Mouse (Mus musculus): ENCODE data around the gene Trpc4.

Gene Trpc4

DNA sequence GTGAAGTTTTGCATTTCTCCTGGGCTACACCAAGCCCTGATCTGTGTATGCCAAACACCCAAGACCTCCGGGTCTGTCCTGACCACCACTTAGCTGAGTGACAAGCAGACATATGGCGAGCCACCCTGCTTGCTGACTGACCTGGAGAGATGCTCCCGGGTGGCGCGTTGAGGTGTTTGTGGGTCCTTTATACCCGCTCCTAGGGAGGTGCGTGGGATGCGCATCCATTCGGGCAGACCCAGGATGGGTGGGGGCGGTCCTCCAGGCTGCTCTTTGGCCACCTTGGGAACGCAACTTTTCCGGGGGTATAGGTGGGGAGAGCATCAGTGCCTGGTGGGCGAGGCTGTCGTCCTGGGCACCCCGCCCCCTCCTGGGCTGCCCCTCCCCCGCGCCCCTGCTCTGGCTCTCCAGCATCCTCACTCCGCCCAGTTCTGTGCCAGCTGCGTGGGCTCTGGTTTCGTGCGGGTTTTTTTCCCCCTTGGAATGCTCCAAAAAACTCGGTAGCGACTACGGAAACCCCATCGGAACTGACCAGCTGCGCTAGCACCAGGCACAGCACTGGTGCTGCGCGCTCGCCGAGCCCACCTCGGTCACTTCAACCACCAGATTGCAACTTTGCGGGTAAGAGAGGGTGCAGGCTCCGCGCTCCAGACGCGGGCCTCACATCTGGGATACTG is at the start of gene Trpc4:
Gene Trpc4, plus strand, starts transcription at position 397 of the 677 bp plus-strand sequence.
- peak; percentile 14 for DNase-seq

DNA sequence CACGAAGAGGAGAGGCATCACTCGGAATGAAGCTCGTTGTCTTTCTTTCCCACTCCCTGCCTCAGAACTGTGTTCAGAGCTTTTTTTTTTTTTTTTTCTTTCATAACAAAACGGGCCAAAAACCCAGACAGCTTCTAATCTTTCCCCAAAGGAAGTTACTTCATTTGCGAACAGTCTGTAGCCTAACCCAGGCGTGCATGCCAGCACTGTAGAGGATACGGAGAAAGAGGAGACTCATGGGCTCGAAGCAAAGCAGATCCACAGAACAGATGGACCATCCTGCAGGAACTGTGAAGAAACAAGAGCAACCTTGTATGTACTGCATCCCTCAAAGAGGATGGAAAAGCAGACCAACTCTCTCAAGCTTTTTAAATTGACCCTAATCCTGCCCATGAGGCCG is 44.3 kb upstream of the Trpc4 start:
- peak; percentile 8 for DNase-seq

DNA sequence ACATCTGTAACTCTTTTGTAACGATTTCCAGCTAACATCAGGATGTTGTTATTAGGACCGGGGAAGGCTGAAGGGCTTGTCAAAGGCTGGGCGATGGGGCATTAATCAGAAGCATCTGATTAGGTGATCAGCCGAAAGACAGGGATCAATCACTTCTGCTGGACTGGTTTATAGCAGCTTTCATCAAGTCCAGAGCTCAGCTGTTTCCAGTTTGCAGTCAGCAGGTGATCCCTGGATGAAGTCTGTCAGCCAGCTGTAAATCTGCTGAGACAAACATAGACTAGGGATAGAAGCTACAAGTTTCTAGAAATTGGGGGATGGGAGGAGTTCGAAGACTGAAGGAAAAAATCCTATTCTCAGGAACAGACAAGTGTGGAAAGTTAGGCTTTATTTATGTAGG is 20.5 kb upstream of the Trpc4 start:
- DNase-seq: no peak

DNA sequence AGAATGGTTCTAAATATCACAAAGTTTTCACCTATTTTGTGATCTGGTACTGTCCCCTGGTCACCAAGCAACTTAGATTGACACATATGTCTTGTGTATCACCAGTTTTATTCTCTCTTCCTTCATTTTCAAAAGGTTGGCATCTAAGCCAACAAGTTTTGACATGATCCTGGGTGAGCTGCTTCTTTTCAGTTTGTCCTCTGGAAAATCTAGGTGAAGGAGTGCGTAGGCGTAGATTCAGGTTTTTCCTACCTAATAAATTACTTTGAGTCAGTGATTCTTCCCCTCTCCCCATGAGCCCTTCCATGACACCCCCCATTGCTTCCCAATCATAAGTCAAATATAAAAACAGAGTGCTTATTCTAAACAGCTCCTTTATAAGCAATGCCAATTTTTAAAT is 14.5 kb upstream of the Trpc4 start:
- no peak for DNase-seq

DNA sequence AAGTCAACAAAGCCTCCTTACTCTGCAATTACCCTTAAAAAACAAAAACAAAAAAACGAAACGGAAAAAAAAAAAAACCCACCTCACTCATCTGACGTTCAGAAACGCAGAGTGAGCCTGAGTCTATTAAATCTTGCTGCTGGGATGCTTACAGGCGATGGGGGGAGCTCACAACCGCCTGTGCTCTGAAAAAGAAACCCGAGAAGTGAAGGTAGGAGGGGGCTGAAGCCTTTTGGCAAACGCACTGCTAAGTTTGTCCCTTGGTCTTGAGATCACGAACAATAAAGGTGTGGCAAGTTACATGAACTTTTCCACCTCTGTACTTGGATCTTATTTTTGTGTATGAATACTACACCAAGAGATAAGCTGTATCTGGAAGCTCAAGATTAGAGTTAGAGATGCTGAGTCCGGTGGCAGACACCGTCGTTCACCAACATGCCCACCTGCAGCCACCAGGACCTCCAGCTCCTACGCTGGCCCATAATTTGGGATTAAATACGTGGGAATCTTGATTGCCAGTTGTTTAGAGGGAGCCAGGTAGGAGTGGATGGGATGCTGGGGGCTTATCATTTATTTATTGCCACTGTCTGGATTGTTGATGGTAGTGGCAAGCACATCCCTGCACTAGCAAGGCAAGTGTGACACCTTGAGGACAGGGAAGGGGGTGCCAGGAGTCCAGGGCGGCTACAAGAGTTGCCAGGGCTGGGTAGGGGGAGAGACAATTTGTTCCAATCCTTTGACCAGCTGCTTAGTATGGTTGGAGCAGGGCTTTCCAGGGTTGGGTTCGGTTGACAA is 794 bp upstream of the Trpc4 start:
- peak; percentile 38 for DNase-seq

DNA sequence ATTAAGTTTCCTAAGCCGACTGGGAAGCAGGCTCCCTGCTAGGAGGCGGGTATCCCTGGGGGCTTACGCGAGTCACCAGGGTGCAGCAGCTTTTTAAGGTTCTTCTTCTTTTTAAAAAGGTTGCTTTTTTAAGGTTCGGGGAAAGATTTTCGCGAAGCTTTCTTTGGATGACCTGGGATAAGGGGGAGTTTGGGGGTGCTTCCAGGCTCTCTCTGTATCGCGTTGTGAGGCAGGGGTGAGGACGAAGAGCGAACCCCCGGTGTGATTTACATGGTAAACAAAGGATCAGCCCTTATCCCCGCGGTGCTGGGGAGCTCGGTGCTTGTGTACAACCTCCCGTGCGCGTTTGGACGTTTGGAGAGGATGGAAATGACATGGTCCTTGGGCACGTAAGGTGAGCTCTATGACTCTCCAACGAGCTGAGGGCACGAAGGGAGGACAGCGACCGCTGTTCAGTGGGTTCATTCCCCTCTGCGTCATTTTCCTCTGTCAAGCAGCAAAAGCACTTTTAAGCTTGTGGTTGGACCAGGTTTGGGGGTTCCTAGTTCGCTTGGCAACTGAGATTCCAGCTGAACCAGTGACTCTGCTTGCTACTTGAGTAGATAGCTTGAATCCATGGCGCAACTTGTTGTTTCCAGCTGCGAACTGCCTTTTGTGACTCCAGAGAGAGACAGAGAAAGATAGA is 623 bp downstream of the Trpc4 start:
- DNase-seq: peak; percentile 6

DNA sequence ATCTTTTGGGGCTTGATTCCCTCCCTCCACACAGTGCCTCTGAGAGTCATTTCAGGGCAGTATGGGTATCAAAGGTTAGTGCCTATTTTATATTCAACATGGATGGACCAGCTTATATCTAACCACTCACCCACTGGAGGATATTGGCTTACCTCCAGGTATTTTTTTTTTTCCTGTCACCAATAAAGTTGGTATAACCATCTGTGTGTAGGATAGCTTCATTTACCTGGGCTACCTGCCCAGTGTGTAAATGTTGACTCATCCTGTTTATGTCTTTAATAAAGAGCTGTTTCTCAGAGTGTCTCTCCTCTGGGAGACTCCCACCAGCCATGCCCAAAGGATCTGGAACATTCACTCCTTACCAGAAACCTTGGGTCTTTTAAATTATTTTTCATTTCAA is 14.9 kb downstream of the Trpc4 start:
- no peak for DNase-seq

DNA sequence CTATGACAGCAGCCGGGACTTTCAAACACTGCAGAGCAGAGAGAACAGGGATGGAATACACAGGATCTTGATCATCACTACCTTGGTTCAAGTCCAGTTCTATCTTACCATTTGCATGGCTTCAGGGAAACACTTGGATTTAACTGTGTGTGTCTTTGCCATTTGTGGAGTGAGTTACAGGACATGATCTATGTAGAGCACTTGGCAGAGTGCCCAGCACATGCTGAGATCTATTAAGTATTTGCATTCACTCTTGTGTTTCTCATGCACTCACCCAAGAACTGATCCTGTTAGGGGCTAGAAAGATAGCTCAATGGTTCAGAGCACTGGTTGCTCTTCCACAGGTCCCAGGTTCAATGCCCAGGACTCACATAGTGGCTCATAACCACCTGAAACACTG is 21.5 kb downstream of the Trpc4 start:
- DNase-seq: peak; percentile 34

DNA sequence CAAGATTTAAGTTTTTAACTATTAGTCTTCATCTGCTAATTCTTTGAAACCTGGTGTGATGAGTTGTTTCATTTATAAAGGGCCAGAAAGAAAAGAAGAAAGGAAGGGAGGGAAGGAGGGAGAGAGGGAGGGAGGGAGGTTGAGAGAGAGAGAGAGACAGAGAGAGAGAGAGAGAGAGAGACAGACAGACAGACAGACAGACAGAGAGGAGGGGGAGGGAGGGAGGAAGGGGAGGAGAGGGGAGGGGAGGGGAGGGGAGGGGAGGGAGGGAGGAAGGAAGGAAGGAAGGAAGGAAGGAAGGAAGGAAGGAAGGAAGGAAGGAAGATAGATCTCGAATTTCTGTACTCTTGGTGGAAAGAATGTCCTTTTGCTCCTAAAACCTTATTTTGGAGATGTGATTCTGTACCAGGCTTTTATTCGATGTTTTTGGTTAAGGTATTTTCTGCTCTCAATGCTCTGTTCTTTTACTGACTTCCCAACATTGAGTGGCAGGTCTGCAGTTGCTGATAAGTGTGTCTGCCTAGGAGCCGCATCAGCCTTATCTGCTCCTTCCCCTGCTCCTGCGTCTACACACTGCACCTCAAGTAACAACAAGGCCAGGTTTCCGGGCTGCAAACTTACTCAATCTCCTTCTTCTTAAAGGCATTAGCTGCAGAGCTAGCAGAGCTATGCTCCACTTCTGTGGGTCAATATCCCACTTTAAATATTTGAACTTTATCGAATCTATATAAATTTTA is 35.3 kb downstream of the Trpc4 start:
- no peak for DNase-seq

DNA sequence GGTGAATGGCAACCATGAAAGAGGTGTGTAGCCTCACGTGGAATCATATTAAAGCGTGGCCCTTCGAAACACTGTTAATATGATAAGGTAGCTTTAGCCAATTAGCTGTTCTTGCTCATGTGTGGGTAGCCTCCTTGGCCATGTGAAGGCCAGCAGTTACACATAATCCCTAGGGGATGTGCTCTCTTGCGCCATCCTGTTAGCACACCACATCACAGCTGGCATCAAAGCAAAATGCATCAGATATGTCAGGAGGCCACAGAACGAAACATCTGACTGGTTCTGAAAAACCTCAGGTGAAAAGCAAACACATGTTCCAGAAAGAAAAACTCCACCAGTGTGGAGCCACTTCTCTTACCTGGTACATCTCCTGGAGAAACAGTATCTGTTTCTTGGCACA is 45.4 kb downstream of the Trpc4 start:
- no peak for DNase-seq

DNA sequence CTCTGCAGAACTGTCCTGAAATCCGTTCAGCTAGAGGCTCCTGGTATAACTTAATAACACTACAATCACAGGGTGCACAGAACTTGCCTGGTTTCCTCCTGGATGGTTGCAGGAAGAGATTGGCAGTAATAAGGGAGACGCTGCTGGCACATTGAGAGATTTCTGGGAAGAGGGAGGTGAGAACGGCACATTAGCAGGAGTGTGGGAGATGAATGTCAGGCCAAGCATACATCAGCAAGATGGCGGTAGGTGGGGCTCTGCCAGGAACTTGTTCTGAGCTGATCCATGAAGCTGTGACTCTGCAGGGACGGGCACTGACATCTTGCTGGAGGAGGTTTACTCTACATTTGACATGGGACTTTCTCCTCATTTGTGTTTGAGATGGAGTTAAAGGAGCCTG is 48.6 kb downstream of the Trpc4 start:
- no peak for DNase-seq

DNA sequence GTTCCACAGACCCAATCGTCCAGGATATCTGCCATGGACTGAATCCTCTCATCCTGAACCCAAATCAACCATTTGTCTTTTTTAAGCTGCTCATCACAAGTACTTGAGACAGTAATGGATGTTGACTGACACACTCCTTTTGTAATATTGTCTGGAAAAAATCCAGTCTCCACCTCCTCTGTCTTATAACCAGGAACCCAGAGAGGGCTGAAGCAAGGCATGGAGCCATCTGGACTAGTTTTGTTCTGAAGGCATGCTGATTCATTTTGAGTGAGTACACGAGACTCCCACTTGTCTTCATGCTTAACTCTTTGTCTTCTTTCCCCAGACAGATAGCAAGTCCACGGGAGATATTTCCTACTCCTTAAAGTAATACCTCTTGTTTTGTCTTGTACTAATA is 54.3 kb downstream of the Trpc4 start:
- no peak for DNase-seq

DNA sequence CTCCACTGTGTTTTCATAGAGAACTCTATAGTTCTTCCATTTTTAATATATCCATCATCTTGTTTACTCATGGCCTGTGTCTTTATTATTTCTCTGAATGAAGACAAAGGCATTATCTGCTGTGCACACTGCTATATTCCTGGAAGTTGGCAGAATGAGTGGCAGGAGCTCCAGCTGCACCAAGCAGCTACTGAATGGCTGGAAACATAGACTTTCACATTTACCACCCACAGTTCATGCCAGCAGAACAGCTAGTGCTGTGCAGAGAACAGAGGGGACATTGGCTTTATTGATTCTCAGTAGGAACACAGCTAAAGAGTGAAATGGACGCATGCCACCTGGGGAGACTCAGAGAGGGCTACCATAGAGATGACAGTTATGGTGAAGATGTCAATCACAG is 55.6 kb downstream of the Trpc4 start:
- no peak for DNase-seq

DNA sequence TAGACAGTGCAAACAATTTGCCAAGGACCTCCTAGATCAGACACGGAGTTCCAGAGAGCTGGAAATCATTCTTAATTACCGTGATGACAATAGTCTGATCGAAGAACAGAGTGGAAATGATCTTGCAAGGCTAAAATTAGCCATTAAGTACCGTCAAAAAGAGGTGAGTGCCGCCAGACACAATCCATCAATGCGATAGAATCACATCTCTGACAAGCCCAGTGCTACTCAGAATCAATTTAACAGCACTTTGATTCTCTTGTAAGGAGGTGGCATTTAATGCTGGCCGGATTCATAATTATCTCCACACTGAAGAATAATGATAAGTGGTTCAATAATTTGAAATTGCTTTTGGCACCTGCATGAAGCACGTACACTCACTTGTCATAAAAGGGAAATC is 66.7 kb downstream of the Trpc4 start:
- no peak for DNase-seq

DNA sequence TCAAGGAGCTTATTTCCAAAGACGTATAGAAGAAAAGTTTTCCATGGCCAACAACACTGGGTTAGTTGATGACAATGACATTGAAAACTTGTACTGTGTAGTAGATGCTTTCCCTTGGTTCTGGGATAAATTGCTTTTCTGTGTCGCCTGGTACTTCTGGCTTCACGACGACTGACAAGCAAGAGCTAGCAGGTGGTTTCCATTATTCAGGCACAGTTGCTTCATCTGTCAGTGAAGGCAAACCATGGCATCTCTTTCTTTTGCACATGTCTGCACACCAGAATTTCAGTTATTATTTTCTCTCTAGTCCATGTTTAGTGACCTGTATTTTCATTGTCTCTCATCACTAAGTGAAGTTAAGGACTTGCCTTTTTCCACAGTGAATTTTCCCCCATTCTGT is 72.6 kb downstream of the Trpc4 start:
- no peak for DNase-seq

DNA sequence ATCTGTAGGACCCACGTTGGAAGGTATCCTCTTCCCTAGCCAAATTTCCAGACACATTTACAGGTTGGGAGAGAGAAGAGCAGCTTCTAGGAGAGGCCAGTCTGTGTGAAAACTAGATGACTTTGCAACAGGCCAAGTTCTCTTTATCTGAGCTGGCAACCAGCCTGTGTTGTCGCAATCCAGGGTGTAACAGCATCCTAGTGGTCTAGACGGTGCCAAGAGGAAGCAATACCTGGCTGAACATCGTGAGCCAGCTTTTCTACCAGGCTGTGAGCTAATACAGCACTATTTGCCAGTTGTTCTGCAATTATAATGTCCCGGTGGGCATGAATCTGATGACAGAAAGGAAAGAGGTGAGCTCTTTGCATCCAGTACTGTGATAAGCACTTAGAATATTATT is 83.1 kb downstream of the Trpc4 start:
- no peak for DNase-seq

DNA sequence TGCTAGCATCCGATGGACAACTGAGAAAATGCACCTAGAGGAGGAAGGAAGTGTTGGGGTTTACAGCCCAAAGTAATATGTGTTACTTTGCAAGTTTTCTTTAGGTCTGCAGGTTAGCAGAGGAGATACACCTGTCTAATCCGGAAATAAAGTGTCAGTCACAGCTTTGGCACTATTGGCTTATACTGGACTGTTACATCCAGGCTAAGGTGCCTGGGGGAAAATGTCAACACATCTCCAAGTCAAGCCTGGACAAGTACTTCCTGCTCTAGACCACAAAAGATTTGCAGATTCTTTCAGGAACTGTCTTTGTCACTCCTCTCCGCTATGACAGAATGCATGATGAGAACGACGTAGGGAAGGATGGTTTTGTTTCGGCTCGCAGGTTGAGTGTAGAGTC is 83.6 kb downstream of the Trpc4 start:
- no peak for DNase-seq

DNA sequence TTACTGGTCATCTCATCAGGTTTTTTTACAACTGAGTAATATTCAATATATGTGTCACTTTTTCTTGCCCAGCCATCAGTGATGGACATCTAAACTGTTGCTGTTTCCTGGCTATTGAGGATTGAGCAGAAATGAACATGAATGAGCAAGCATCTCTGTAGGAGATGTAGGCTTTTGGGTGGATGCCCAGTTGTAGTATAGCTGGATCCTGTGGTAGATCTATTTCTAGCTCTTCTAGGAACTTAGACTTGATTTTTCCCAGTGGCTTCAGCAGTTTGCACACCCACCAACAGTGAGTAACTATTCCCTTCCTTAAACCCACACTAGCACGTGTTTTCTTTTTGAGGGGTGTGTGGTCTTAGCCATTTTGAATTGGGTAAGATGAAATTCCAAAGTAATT is 87.3 kb downstream of the Trpc4 start:
- no peak for DNase-seq

DNA sequence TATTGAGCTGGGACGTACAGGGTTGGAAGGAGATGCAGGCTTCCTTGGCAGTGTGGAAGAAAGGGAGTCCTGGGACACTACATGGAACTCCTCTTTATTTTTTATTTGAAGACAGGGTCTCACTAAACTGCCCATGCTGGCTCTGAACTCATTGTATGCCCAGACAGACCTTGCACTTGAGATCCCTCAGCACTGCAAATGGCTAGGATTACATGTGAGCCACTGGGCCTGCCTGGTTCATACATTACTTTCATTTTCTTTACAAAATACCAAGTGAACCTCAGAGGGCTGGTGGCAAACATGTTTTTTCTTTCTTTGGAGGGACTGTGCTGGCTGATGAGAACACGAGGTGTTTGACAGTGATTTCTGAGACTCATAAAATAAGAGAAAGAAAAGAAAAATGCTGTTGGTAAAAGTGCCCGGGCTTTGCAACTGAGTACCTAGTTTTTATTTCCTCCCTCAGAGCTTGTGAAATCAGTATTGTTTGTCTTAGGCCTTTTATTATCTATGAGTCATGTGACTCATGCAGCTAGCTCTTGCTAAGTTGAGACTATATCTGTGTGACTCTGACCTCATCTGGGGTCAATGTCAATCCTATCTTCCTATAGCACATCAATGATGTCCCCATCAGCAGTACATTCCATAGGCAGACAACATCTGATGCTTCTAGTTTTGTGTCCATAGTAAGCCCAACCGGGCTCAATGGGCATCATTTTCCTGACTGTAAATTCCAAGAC is 89.1 kb downstream of the Trpc4 start:
- no peak for DNase-seq

DNA sequence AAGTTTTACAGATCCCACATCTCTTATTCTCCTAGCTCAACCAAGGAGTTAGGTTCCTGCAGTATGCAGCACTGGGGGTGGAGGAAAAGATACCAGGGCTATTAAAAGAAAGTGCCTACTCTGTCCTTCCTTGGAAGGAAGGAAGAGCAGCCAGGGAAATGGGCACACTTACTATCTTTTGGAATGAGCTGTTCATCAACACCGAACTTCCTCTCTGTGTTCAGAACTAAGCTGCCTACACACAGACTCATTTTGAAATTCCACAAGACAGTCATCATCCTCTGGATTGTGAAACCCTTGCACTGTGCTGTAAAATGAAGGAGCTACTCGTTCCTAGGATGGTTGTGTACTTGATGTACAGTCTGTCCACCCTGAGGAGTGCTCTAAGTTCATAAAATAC is 90.6 kb downstream of the Trpc4 start:
- DNase-seq: no peak

DNA sequence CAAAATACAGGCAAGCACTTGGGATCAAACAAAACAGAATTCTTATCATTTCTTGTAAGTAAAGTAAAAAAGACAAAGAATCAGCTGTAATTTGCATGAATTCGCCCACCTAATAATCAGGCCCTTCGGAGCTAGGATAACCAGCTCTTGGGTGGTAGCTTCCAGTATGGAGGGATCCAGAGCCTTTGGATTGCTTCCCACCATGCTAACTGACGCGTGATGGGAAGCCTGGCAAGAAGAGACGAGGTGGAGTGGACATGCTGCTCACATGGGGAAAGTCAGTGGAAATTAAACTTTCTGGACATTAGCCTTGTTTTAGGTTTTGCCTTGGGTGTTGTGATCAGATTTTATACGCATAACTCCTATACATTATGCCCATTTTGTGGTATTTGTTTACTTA is 93.5 kb downstream of the Trpc4 start:
- DNase-seq: no peak

DNA sequence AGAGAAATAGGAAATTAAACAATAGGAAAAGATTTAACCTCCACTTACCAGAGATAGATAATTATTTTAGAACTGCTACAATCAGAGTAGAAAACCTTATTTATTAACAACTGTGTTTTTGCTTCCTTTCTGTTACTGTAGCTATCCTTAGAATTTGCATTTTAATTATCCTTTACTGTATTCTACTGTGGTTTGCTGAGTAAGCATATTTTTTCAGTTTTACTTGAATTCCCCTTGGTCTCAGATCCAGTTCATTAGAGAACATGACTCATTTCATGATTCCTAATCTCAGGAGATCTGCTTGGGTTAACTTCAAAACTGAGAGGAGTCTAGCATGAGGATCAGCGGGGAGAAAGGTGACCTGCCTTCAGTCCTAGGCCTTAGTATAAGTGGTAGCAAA is 111.1 kb downstream of the Trpc4 start:
- DNase-seq: no peak

DNA sequence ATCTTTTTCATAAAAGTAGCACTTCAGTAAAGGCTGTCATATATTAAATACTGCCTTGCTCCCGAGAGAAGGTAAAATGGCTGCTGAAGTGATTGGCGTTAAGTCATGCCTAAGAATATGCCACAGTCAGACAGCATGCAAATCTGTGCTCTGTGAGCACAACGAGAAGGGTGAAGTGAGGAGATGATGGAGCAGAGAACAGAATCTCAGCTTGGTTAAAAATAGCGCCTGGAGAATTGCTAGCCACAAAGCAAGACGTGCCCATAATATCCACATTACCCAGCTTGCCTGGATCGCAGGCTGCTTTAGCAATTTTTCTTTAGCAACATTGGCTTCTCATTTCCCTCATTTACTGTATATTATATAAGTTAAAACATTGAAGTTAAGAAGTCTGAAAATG is 113.3 kb downstream of the Trpc4 start:
- DNase-seq: no peak

Measured in kidney, postnatal 10 days (tissue).